Mouse (Mus musculus) embryonic fibroblast, embryonic 13.5 days (primary cell): ENCODE measurements around the gene Prmt1.

Source experiments
- CTCF ChIP-seq: IDR thresholded peaks from 2 replicates; pipeline ENCODE4 v1.5.1; 2011; ENCODE audit warnings: mild to moderate bottlenecking, control low read depth, low read length, moderate library complexity, borderline replicate concordance; ENCODE audit not compliant: insufficient read depth
- POLR2A ChIP-seq: IDR thresholded peaks from 2 replicates; pipeline ENCODE4 v1.6.1; 2011; ENCODE audit warnings: low read depth, mild to moderate bottlenecking, control low read depth, low read length, moderate library complexity

DNA sequence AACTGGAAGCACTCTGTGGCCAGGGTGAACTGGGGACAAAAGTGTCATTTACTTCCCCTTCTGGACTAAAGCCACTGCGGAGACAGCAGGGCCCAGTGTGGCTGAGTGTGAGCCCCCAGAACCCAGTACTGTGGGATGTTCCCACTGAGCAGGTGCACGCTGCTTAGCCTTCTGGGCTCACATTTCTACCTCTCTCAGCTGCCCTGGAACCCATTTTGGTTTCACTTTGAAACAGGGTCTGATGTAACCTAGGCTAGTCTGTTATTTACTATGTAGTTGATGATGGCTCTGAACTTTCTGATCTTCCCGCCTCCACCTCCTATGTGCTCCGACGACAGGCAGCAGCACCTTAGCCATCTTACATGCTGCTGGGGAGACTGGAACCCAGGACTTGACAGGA, 23.5 kb downstream of the Prmt1 start:
- TF ChIP-seq CTCF (no peak), POLR2A (no peak)
